Mouse (Mus musculus): ENCODE results near the gene Sspn.

DNA sequence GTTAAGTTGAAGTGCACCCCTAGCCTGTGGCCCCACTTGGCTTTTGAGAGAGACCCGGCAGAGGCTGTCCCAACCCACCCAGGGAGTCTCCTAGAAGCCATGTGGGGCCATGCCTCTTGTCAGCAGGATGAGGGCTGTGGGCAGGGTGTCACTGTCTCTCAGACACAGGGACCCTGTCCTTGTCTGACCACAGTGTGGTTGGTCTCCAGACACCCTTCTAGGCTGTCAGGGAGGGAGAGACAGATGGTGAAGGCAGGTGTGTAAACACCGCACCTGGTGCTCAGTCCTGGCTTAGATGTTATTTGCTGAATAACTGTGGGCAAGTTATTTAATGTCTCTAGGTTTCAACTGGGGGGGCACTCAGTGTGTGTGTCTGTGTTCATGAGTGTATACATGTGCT lies 4.5 kb downstream of the Sspn start:
- no peak for TF ChIP-seq CTCF (IDR thresholded peaks at IDR 0.05; ENCODE audit: borderline replicate concordance, extremely low read depth, insufficient read depth, insufficient read length)
- TF ChIP-seq POLR2A (IDR thresholded peaks at IDR 0.05; ENCODE audit: borderline replicate concordance, extremely low read depth, insufficient read depth, insufficient read length, poor library complexity, severe bottlenecking) = no peak
